Mouse (Mus musculus): ENCODE data around the gene Grik4. TPM values are rescaled to one million over a fixed set of nuclear protein-coding genes. Genes with fewer than 3 reads are reported as not detected.

Gene Grik4
- polyA plus RNA-seq, 1 experiment from 2014 or later, result 1.9 TPM

GRCm38 (mm10) chr9:42942148-42942547, 2.1 kb downstream of the Grik4 start:
- Histone ChIP-seq H3K36me3 (no peaks in the 10 kb centered on the region), H3K4me3 (no peak overlapping the region), H3K4me1 (peaks cover 25% of the 10 kb centered on the region), H3K27me3 (ENCODE audit: insufficient read depth, poor library complexity, severe bottlenecking) (peaks cover 76% of the 10 kb centered on the region), H3K27ac (no peak overlapping the region), H3K9me3 (no peaks in the 10 kb centered on the region)
- 52% methylated on average over 4 of the region's 4 CpGs for WGBS
- DNase-seq (ENCODE audit: low spot score), result no peak

- Histone ChIP-seq H3K9me3 (no peaks in the 10 kb centered on the region), H3K27me3 (ENCODE audit: insufficient read depth, poor library complexity, severe bottlenecking) (peaks cover 63% of the 10 kb centered on the region), H3K4me3 (no peak overlapping the region), H3K27ac (no peak overlapping the region), H3K4me1 (peaks cover 15% of the 10 kb centered on the region), H3K36me3 (no peaks in the 10 kb centered on the region)
- no peak for DNase-seq (ENCODE audit: low spot score)
- WGBS, result 60% methylated on average over 7 of the region's 7 CpGs
These were observed 12.1 kb downstream of the Grik4 start for GRCm38 (mm10) chr9:42932146-42932545.

GRCm38 (mm10) chr9:42927498-42927897, 16.8 kb downstream of the Grik4 start:
- H3K4me3 ChIP-seq, result no peak overlapping the region
- no peaks in the 10 kb centered on the region for H3K36me3 ChIP-seq
- H3K9me3 ChIP-seq, result no peaks in the 10 kb centered on the region
- H3K27me3 ChIP-seq (ENCODE audit: insufficient read depth, poor library complexity, severe bottlenecking), result peaks cover 42% of the 10 kb centered on the region
- DNase-seq (ENCODE audit: low spot score), result no peak
- 66% methylated on average over 10 of the region's 10 CpGs for WGBS
- peaks cover 12% of the 10 kb centered on the region; the same call in 1 of the 2 replicates for H3K4me1 ChIP-seq
- no peak overlapping the region for H3K27ac ChIP-seq

- H3K4me1 ChIP-seq, result peaks cover 12% of the 10 kb centered on the region; the same call in 1 of the 2 replicates
- 80% methylated on average over 6 of the region's 6 CpGs for WGBS
- DNase-seq (ENCODE audit: low spot score), result no peak
- H3K9me3 ChIP-seq, result no peaks in the 10 kb centered on the region
- H3K27ac ChIP-seq, result no peak overlapping the region
- no peaks in the 10 kb centered on the region for H3K36me3 ChIP-seq
- H3K4me3 ChIP-seq, result no peak overlapping the region
- peaks cover 35% of the 10 kb centered on the region for H3K27me3 ChIP-seq (ENCODE audit: insufficient read depth, poor library complexity, severe bottlenecking)
These were observed 17.7 kb downstream of the Grik4 start for GRCm38 (mm10) chr9:42926564-42926963.

GRCm38 (mm10) chr9:42921830-42922229, 22.5 kb downstream of the Grik4 start:
- Histone ChIP-seq H3K27me3 (ENCODE audit: insufficient read depth, poor library complexity, severe bottlenecking) (peaks cover 17% of the 10 kb centered on the region; the same call in 1 of the 2 replicates), H3K9me3 (no peaks in the 10 kb centered on the region), H3K36me3 (no peaks in the 10 kb centered on the region), H3K27ac (no peak overlapping the region), H3K4me1 (peaks cover 4% of the 10 kb centered on the region; the same call in 1 of the 2 replicates), H3K4me3 (no peak overlapping the region)
- no peak for DNase-seq (ENCODE audit: low spot score)
- WGBS, result 64% methylated on average over 4 of the region's 4 CpGs

GRCm38 (mm10) chr9:42920190-42920589, 24.1 kb downstream of the Grik4 start:
- no peaks in the 10 kb centered on the region for H3K9me3 ChIP-seq
- DNase-seq (ENCODE audit: low spot score), result no peak
- 0 out of 2 replicates have a peak, but pooled peaks cover 4% of the 10 kb centered on the region for H3K4me1 ChIP-seq
- WGBS, result 48% methylated on average over 7 of the region's 7 CpGs
- peaks cover 8% of the 10 kb centered on the region; the same call in 1 of the 2 replicates for H3K27me3 ChIP-seq (ENCODE audit: insufficient read depth, poor library complexity, severe bottlenecking)
- no peak overlapping the region for H3K27ac ChIP-seq
- H3K36me3 ChIP-seq, result no peaks in the 10 kb centered on the region
- H3K4me3 ChIP-seq, result no peak overlapping the region

DNA sequence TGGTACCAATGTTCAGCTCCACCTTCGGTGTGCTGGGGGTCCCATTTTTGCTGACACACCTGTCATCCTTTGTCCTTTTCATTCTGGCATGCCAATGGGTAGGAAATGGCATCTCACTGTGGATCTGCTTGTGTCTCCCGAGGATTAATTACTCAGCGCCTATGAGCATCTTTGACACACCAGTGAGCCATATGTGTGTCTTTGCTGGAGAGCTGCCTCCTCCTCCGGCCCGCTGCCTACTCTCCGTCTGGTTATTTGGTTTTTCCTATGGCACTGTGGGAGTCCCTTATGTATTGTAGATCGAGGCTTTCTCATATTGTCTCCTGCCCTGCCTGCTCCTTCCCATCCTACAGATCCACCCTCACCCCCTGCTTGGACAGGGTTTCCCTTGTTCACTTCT, 26.4 kb downstream of the Grik4 start:
- WGBS, result 83% methylated on average over 7 of the region's 7 CpGs

DNA sequence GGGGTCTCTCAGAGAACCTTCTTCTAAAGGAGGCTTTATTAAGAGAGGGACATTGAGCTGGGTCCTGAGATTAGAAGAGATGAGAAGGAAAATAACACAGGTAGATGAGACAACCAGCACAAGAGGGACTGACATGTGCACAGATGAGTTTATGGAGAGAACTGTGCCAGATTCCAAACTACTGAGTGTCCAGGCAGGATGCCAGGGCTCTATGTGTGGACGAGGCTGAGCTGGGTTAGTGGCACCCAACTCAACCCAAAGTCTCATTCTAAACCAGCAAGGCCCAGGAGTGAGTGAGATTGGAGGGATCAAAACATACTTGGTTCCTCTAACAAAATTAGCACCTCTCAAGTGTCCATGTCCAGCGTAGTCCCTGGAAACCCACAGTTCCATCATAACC, 31.1 kb downstream of the Grik4 start:
- Histone ChIP-seq H3K9me3 (no peaks in the 10 kb centered on the region), H3K27ac (no peak overlapping the region), H3K4me1 (peaks cover 13% of the 10 kb centered on the region), H3K27me3 (ENCODE audit: insufficient read depth, poor library complexity, severe bottlenecking) (peaks cover 20% of the 10 kb centered on the region), H3K4me3 (no peak overlapping the region), H3K36me3 (no peaks in the 10 kb centered on the region)
- no peak for DNase-seq (ENCODE audit: low spot score)
- WGBS, result 78% methylated on average over 2 of the region's 2 CpGs

More for the DNA sequence above, 26.4 kb downstream of the Grik4 start:
- no peak for DNase-seq (ENCODE audit: low spot score)
- Histone ChIP-seq H3K9me3 (no peaks in the 10 kb centered on the region), H3K27me3 (ENCODE audit: insufficient read depth, poor library complexity, severe bottlenecking) (peaks cover 20% of the 10 kb centered on the region), H3K27ac (no peak overlapping the region), H3K4me1 (0 out of 2 replicates have a peak, but pooled peaks cover 4% of the 10 kb centered on the region), H3K36me3 (no peaks in the 10 kb centered on the region), H3K4me3 (no peak overlapping the region)

GRCm38 (mm10) chr9:42908657-42909313, 35.5 kb downstream of the Grik4 start:
- Histone ChIP-seq H3K27ac (peak overlapping the region; percentile 72), H3K9me3 (no peaks in the 10 kb centered on the region), H3K36me3 (no peaks in the 10 kb centered on the region), H3K4me3 (no peak overlapping the region), H3K4me1 (peaks cover 30% of the 10 kb centered on the region), H3K27me3 (ENCODE audit: insufficient read depth, poor library complexity, severe bottlenecking) (peaks cover 11% of the 10 kb centered on the region)
- WGBS, result 31% methylated on average over 8 of the region's 8 CpGs
- no peak for DNase-seq (ENCODE audit: low spot score)

DNA sequence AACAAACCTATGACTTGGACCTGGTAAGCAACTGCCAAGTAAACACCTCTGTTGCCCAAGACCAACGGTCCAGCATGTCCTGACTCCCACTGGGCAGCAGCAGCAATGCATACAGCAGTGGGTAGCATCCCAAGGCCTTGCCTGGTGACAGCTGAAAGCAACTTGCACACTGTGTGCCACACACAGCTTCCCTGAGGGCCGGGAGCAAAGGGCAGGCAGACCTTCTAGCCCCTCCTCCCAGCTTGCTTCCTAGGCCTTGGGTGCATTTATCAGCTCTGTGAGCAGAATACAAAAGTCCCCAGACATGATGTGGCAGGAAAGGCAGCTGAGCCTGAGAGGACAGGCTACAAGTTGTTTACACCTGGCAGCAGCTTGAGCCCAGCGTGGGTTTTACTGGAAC, 37.3 kb downstream of the Grik4 start:
- Histone ChIP-seq H3K4me3 (no peak overlapping the region), H3K27ac (peak overlapping the region; percentile 26), H3K27me3 (ENCODE audit: insufficient read depth, poor library complexity, severe bottlenecking) (peaks cover 6% of the 10 kb centered on the region), H3K4me1 (peaks cover 35% of the 10 kb centered on the region), H3K9me3 (no peaks in the 10 kb centered on the region), H3K36me3 (no peaks in the 10 kb centered on the region)
- WGBS, result 35% methylated on average over 3 of the region's 3 CpGs
- no peak for DNase-seq (ENCODE audit: low spot score)

- Histone ChIP-seq H3K27me3 (ENCODE audit: insufficient read depth, poor library complexity, severe bottlenecking) (peaks cover 80% of the 10 kb centered on the region), H3K36me3 (no peaks in the 10 kb centered on the region), H3K4me3 (peak overlapping the region; percentile 71), H3K27ac (peak overlapping the region; percentile 76; the same call in 1 of the 2 replicates), H3K4me1 (peaks cover 37% of the 10 kb centered on the region), H3K9me3 (no peaks in the 10 kb centered on the region)
- no peak for DNase-seq (ENCODE audit: low spot score)
- 4% methylated on average over 11 of the region's 11 CpGs for WGBS
These were observed 46.2 kb downstream of the Grik4 start for GRCm38 (mm10) chr9:42898091-42898591.

DNA sequence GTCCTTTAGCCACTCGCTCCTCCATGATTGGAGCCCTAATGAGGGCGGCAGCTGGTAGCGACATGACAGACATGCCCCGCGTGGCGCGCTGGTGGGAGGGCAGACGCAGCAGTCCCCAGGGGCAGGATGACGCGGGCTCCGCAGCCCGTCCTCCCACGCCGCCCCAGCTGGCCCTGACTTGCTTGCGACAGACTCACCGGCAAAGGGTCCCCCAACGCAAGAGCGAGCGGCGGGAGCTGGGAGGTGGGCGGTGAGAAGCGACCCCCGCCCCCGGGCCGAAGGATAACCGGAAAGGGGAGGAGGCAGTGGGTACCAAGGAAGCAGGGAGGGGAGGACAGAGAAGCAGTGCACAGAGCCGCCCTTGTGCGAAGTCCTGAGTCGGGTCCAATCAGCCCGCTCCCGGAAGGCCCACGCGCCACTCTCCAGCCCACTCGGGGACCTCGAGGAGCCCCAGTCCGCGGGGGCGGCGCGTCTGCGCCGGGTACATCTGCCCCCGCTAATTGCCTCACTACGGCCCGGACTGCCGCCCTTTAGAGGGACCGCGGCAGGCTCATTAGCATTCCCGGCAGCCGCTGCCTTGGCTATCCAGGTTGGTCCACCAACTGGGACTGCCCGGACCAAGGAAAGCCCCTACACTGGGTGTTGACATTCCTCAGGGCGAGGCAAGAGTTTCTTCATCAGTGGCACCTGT, 46.8 kb downstream of the Grik4 start:
- H3K27ac ChIP-seq, result peak overlapping the region; percentile 76
- H3K27me3 ChIP-seq (ENCODE audit: insufficient read depth, poor library complexity, severe bottlenecking), result peaks cover 83% of the 10 kb centered on the region
- under 1% methylated on average over 52 of the region's 52 CpGs for WGBS

More for the DNA sequence above, 46.8 kb downstream of the Grik4 start:
- Histone ChIP-seq H3K9me3 (no peaks in the 10 kb centered on the region), H3K4me1 (peaks cover 36% of the 10 kb centered on the region), H3K4me3 (peak overlapping the region; percentile 71), H3K36me3 (no peaks in the 10 kb centered on the region; the same call in 1 of the 2 replicates)
- DNase-seq (ENCODE audit: low spot score), result no peak

Data from heart, embryonic 10.5 days (tissue).